Mouse (Mus musculus): ENCODE data around the gene Bdkrb2. TPM values are rescaled to one million over a fixed set of nuclear protein-coding genes. Genes with fewer than 3 reads are reported as not detected.

Gene Bdkrb2
- polyA plus RNA-seq, 1 experiment from 2014 or later, result 0.64 TPM

- Histone ChIP-seq H3K4me3 (no peak overlapping the region), H3K9me3 (no peaks in the 10 kb centered on the region), H3K27me3 (ENCODE audit: insufficient read depth, poor library complexity, severe bottlenecking) (no peaks in the 10 kb centered on the region), H3K4me1 (replicated peaks) (no peaks in the 10 kb centered on the region), H3K36me3 (peaks cover 100% of the 10 kb centered on the region), H3K27ac (no peak overlapping the region)
- no peak for DNase-seq (ENCODE audit: low spot score)
- 93% methylated on average over 11 of the region's 11 CpGs for WGBS
Observed at GRCm38 (mm10) chr12:105642770-105643321, 79.8 kb downstream of the Bdkrb2 start.

Other genes with a start within 250 kb of the Bdkrb2 start
- gene Tunar, start 229.4 kb upstream of the Bdkrb2 start, polyA plus RNA-seq (2016; fragmentation: Nextera tagmentation; extraction: Ambion mirVana), result 0.31 and 0.67 TPM in 2 replicates
- 2.6 and 3.8 TPM in 2 replicates for gene D430019H16Rik, start 109.4 kb upstream of the Bdkrb2 start, polyA plus RNA-seq (2016; fragmentation: Nextera tagmentation; extraction: Ambion mirVana)
- 0.12 TPM in 2 replicates for gene Bdkrb1, start 39.9 kb downstream of the Bdkrb2 start, polyA plus RNA-seq (2016; fragmentation: Nextera tagmentation; extraction: Ambion mirVana)
- gene Gskip, start 121.6 kb downstream of the Bdkrb2 start, polyA plus RNA-seq (2016; fragmentation: Nextera tagmentation; extraction: Ambion mirVana), result 40.5 and 40.6 TPM in 2 replicates
- 10.7 and 11.4 TPM in 2 replicates for gene Atg2b, start 122.0 kb downstream of the Bdkrb2 start, polyA plus RNA-seq (2016; fragmentation: Nextera tagmentation; extraction: Ambion mirVana)
- 1.1 and 2.1 TPM in 2 replicates for gene Ak7, start 142.8 kb downstream of the Bdkrb2 start, polyA plus RNA-seq (2016; fragmentation: Nextera tagmentation; extraction: Ambion mirVana)
- 268 and 286 TPM in 2 replicates for gene Papola, start 221.5 kb downstream of the Bdkrb2 start, polyA plus RNA-seq (2016; fragmentation: Nextera tagmentation; extraction: Ambion mirVana)